Mouse (Mus musculus) left cerebral cortex, adult 11 months (tissue): Measurements from ENCODE around the gene Cux1.
A peak's percentile ranks its signal among the peaks of the same experiment; 100 is the strongest.
"Not testable (repeated sequence)": the region's sequence is repeated elsewhere in the genome, so short reads cannot be mapped to it uniquely, and the experiment has no call there.

Experiments
- DNase-seq: peaks from one replicate; pipeline ENCODE4 v3.0.0; 2022; ENCODE audit warnings: low spot score

Gene Cux1

GRCm38 (mm10) chr5:136472846-136473245, 94.4 kb downstream of the Cux1 start:
- no peak for DNase-seq

GRCm38 (mm10) chr5:136470985-136471735, 96.1 kb downstream of the Cux1 start:
- DNase-seq: not testable (repeated sequence)

- no peak for DNase-seq
These were observed 98.0 kb downstream of the Cux1 start for GRCm38 (mm10) chr5:136469301-136469700.

GRCm38 (mm10) chr5:136467360-136467999, 99.8 kb downstream of the Cux1 start:
- DNase-seq: no peak

- no peak for DNase-seq
These were observed 101.4 kb downstream of the Cux1 start for GRCm38 (mm10) chr5:136465770-136466406.

GRCm38 (mm10) chr5:136465366-136465765, 101.9 kb downstream of the Cux1 start:
- no peak for DNase-seq

- DNase-seq: no peak
These were observed 102.4 kb downstream of the Cux1 start for GRCm38 (mm10) chr5:136464849-136465248.

- no peak for DNase-seq
These were observed 103.2 kb downstream of the Cux1 start for GRCm38 (mm10) chr5:136464128-136464527.

- DNase-seq: no peak
These were observed 104.7 kb downstream of the Cux1 start for GRCm38 (mm10) chr5:136462613-136463012.

- no peak for DNase-seq
These were observed 107.4 kb downstream of the Cux1 start for GRCm38 (mm10) chr5:136459901-136460300.

- DNase-seq: no peak
These were observed 108.3 kb downstream of the Cux1 start for GRCm38 (mm10) chr5:136458893-136459499.

- DNase-seq: no peak
These were observed 109.0 kb downstream of the Cux1 start for GRCm38 (mm10) chr5:136458102-136458863.

- DNase-seq: no peak
These were observed 110.9 kb downstream of the Cux1 start for GRCm38 (mm10) chr5:136456395-136456794.

GRCm38 (mm10) chr5:136452681-136453080, 114.6 kb downstream of the Cux1 start:
- no peak for DNase-seq

GRCm38 (mm10) chr5:136449801-136450200, 117.5 kb downstream of the Cux1 start:
- DNase-seq: no peak

- DNase-seq: no peak
These were observed 121.3 kb downstream of the Cux1 start for GRCm38 (mm10) chr5:136445967-136446366.

- no peak for DNase-seq
These were observed 124.8 kb downstream of the Cux1 start for GRCm38 (mm10) chr5:136442238-136443187.

- no peak for DNase-seq
These were observed 137.6 kb downstream of the Cux1 start for GRCm38 (mm10) chr5:136429647-136430046.

- no peak for DNase-seq
These were observed 138.7 kb downstream of the Cux1 start for GRCm38 (mm10) chr5:136428498-136429060.

GRCm38 (mm10) chr5:136427772-136428497, 139.4 kb downstream of the Cux1 start:
- peak; percentile 58 for DNase-seq
